Mouse (Mus musculus) heart, embryonic 13.5 days (tissue): ENCODE data around the gene Ttc36. TPM values are rescaled to one million over a fixed set of nuclear protein-coding genes. Genes with fewer than 3 reads are reported as not detected.
A peak's percentile ranks its signal among the peaks of the same experiment; 100 is the strongest.

ENCODE experiments used
- ATAC-seq: fragments of 200-750 bp; cut with Nextera tagmentation; 2 replicates; pipeline ENCODE4 v1.8.0; 2017; ENCODE audit warnings: moderate TSS enrichment; ENCODE audit not compliant: insufficient number of reproducible peaks, low FRiP score, low TSS enrichment; ENCODE audit errors: extremely low read depth
- H3K27ac ChIP-seq: fragments of 300-500 bp; sonication (generic); replicated peaks from 2 replicates; pipeline ENCODE4 v1.5.1; 2015; ENCODE audit warnings: moderate library complexity, mild to moderate bottlenecking, inconsistent platforms
- H3K27me3 ChIP-seq: fragments of 300-500 bp; sonication (generic); replicated peaks from 2 replicates; pipeline ENCODE4 v1.6.1; 2015; ENCODE audit warnings: mild to moderate bottlenecking, inconsistent platforms
- H3K36me3 ChIP-seq: fragments of 300-500 bp; sonication (generic); 2 replicates; pipeline ENCODE4 v1.6.1; 2015; ENCODE audit warnings: mild to moderate bottlenecking, inconsistent platforms
- H3K4me1 ChIP-seq: fragments of 300-500 bp; sonication (generic); 2 replicates; pipeline ENCODE4 v1.6.1; 2015; ENCODE audit warnings: inconsistent platforms
- H3K4me2 ChIP-seq: fragments of 300-500 bp; sonication (generic); 2 replicates; pipeline ENCODE4 v1.6.1; 2015; ENCODE audit warnings: inconsistent platforms, mild to moderate bottlenecking, moderate library complexity
- H3K4me3 ChIP-seq: fragments of 300-500 bp; sonication (generic); 2 replicates; pipeline ENCODE4 v1.5.1; 2015; ENCODE audit warnings: moderate library complexity, mild to moderate bottlenecking, inconsistent platforms
- H3K9ac ChIP-seq: fragments of 300-500 bp; sonication (generic); 2 replicates; pipeline ENCODE4 v1.6.1; 2015; ENCODE audit warnings: inconsistent platforms, mild to moderate bottlenecking, moderate library complexity
- H3K9me3 ChIP-seq: fragments of 300-500 bp; sonication (generic); 2 replicates; pipeline ENCODE4 v1.6.1; 2016; ENCODE audit warnings: inconsistent platforms
- WGBS: fragments of 180-500 bp; shearing (Covaris S2); methylation state at CpG from one replicate; pipeline ENCODE4 v1.1.7; 2015; ENCODE audit warnings: mixed read lengths; 5-methylcytosine and 5-hydroxymethylcytosine counted together
- polyA plus RNA-seq: library from polyadenylated mRNA; unstranded; fragments of >200 nt; fragmentation: Nextera tagmentation; extraction: Ambion mirVana; gene quantifications from 2 replicates; pipeline ENCODE4 v1.2.1, GENCODE M21; 2015

Gene Ttc36
- polyA plus RNA-seq, 1 experiment from 2014 or later, result 0.29 TPM

- no peak overlapping the region for H3K4me3 ChIP-seq
- peaks cover 99% of the 10 kb centered on the region for H3K36me3 ChIP-seq
- H3K27ac ChIP-seq, result no peak overlapping the region
- no peak for ATAC-seq
- H3K9ac ChIP-seq, result no peak overlapping the region
- WGBS, result 83% methylated on average over 10 of the region's 10 CpGs
- no peak overlapping the region for H3K4me2 ChIP-seq
- H3K9me3 ChIP-seq, result no peaks in the 10 kb centered on the region
- no peaks in the 10 kb centered on the region for H3K4me1 ChIP-seq
- no peaks in the 10 kb centered on the region for H3K27me3 ChIP-seq
Measured at GRCm38 (mm10) chr9:44810316-44810715, 7.4 kb upstream of the Ttc36 start.

GRCm38 (mm10) chr9:44807778-44808177 is 4.9 kb upstream of the Ttc36 start:
- ATAC-seq, result no peak
- 92% methylated on average over 10 of the region's 10 CpGs for WGBS
- Histone ChIP-seq H3K27me3 (no peaks in the 10 kb centered on the region), H3K9me3 (no peaks in the 10 kb centered on the region), H3K9ac (no peak overlapping the region), H3K4me1 (no peaks in the 10 kb centered on the region), H3K4me3 (no peak overlapping the region), H3K36me3 (peaks cover 82% of the 10 kb centered on the region), H3K27ac (no peak overlapping the region), H3K4me2 (no peak overlapping the region)

GRCm38 (mm10) chr9:44807141-44807540 is 4.3 kb upstream of the Ttc36 start:
- H3K27me3 ChIP-seq, result 0 out of 2 replicates have a peak, but pooled peaks cover under 1% of the 10 kb centered on the region
- H3K4me1 ChIP-seq, result no peaks in the 10 kb centered on the region
- no peak overlapping the region for H3K4me2 ChIP-seq
- H3K9me3 ChIP-seq, result no peaks in the 10 kb centered on the region
- no peak overlapping the region for H3K9ac ChIP-seq
- H3K36me3 ChIP-seq, result peaks cover 75% of the 10 kb centered on the region
- WGBS, result 73% methylated on average over 5 of the region's 5 CpGs
- no peak for ATAC-seq
- no peak overlapping the region for H3K27ac ChIP-seq
- no peak overlapping the region for H3K4me3 ChIP-seq

DNA sequence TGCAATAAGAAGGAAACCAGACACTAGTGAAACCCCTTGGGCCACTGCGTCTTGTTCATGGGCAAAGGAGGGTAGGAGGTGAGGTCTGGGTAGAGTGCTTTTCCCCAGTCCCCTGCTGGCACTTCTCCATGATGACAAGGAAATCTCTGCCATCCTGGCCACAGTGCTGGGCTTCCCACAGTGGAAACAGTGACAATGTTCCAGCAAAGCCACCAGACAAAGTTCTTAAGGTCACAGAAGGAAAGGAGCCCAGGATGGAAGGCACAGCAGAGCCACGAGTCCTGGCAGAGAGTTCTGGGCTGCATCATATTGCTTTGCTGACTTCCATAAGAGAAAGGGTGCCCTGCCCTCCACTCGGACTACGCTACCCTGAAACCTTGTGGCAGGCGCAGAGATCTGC is 2.7 kb upstream of the Ttc36 start:
- Histone ChIP-seq H3K27ac (no peak overlapping the region), H3K36me3 (peaks cover 59% of the 10 kb centered on the region), H3K9ac (no peak overlapping the region), H3K4me1 (no peaks in the 10 kb centered on the region), H3K9me3 (no peaks in the 10 kb centered on the region), H3K4me3 (no peak overlapping the region), H3K27me3 (peaks cover 17% of the 10 kb centered on the region), H3K4me2 (no peak overlapping the region)
- no peak for ATAC-seq
- WGBS, result 83% methylated on average over 5 of the region's 5 CpGs

DNA sequence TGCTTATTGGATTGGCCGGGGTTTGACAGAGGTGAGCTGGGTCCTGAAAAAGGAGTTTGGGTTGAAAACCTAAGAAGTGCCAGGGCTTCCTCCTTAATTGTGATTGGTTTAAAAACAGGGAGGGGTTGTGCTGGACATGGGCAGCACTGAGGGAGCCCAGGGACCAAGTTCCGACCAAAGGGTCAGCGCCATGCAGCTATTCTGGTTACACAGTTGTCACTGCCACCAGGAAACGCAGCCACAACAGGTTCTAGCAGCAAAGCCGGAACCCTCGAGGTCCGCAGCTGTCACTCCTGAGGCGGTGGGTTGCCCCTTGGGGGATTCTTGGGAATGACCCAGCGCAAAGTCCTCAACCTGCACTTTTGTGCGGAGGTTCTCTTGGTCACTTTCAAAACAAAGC is 1.8 kb upstream of the Ttc36 start:
- Histone ChIP-seq H3K9ac (no peak overlapping the region), H3K9me3 (no peaks in the 10 kb centered on the region), H3K4me1 (peaks cover 7% of the 10 kb centered on the region), H3K4me2 (no peak overlapping the region), H3K4me3 (no peak overlapping the region), H3K27me3 (peaks cover 23% of the 10 kb centered on the region), H3K36me3 (peaks cover 51% of the 10 kb centered on the region), H3K27ac (no peak overlapping the region)
- ATAC-seq, result no peak
- 89% methylated on average over 10 of the region's 10 CpGs for WGBS

DNA sequence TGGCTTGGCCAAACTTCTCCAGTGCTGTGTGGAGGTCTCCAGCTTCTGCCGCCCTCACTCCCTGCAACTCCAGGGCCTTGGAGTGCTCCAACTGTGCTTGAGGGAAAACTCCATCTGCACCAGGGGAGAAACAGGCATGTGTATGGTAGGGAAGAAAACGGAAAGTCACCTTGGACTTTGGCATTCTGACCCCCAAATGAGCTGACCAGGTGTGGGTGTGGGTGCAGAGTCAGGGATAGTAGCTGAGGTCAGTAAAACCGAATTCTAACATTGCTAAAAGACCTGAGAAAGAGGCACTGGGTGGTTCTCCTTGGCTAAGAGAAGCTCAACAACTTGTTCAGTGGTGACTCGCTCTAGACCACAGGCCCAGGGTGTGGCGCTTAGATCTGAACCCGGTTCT is 1.2 kb downstream of the Ttc36 start:
- Histone ChIP-seq H3K4me1 (peaks cover 16% of the 10 kb centered on the region), H3K27me3 (peaks cover 44% of the 10 kb centered on the region), H3K36me3 (peaks cover 21% of the 10 kb centered on the region), H3K27ac (no peak overlapping the region), H3K4me2 (no peak overlapping the region), H3K4me3 (no peak overlapping the region), H3K9ac (no peak overlapping the region), H3K9me3 (no peaks in the 10 kb centered on the region)
- WGBS, result 68% methylated on average over 6 of the region's 6 CpGs
- no peak for ATAC-seq

GRCm38 (mm10) chr9:44799958-44800324 is 2.9 kb downstream of the Ttc36 start:
- Histone ChIP-seq H3K9ac (peak overlapping the region; percentile 82), H3K4me2 (peak overlapping the region; percentile 82)
- no peak for ATAC-seq

DNA sequence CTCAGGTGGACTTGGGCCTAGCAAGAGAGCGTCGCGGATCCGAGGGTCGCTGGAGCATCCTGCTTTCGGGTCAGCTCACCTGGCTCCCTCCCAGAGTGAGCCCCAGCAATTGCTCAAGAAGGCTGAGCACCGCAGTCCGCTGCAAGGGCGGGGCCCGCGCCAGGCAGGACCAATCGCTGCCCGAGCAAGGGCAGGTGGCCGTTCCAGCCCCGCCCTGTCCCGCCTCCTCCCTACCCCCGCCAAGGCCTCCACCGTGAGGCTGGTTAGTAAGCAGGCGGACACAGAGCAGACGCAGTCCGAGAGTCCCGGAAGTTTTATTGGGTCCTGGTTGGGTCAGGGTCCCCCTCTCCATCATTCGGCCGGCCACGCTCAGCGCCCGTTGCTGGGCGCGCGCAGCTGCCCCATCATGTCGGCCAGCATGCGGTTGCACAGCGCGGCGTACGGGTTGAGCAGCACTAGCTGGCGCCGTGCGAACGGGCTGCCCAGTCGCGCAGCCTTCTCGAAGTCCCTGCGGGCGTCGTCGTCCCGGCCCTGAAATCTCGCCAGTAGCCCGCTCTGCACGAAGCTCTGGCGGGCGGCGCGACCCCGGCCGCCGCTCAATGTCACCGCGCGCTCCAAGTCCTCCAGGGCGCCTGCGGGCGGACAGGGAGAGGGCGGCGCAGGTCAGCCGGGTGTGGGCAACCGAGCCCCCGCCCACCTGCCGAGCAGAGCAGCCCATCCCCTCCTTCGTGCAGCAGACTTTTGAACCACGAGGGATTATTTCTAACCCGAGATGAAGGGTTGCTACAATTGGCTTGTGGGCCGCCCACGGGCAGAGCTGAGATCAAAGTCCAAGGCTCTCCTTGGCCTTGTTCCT is 3.5 kb downstream of the Ttc36 start, which contains the start of gene Tmem25:
Gene Tmem25 (minus strand): TSS at position 206 of the 856 bp plus-strand sequence.
- peak within 1 kb of the TSS; percentile 82 for H3K9ac ChIP-seq
- H3K27ac ChIP-seq, result peak within 1 kb of the TSS; percentile 70
- peaks cover 48% of the 10 kb centered on the region for H3K27me3 ChIP-seq
- H3K36me3 ChIP-seq, result no peaks in the 10 kb centered on the region
- no peaks in the 10 kb centered on the region for H3K9me3 ChIP-seq
- peaks cover 16% of the 10 kb centered on the region for H3K4me1 ChIP-seq
- under 1% methylated on average over 75 of the region's 75 CpGs for WGBS
- peak within 1 kb of the TSS; percentile 82 for H3K4me2 ChIP-seq
- ATAC-seq, result peak; percentile 75
- H3K4me3 ChIP-seq, result peak within 1 kb of the TSS; percentile 65

More at GRCm38 (mm10) chr9:44799958-44800324, 2.9 kb downstream of the Ttc36 start:
- Histone ChIP-seq H3K4me1 (peaks cover 16% of the 10 kb centered on the region), H3K27me3 (peaks cover 48% of the 10 kb centered on the region), H3K27ac (no peak overlapping the region), H3K9me3 (no peaks in the 10 kb centered on the region), H3K4me3 (peak overlapping the region; percentile 65), H3K36me3 (peaks cover 5% of the 10 kb centered on the region)
- 42% methylated on average over 9 of the region's 9 CpGs for WGBS

- Histone ChIP-seq H3K27me3 (peaks cover 48% of the 10 kb centered on the region), H3K4me3 (peak overlapping the region; percentile 65; the same call in 1 of the 2 replicates), H3K4me1 (peaks cover 16% of the 10 kb centered on the region), H3K36me3 (no peaks in the 10 kb centered on the region), H3K27ac (no peak overlapping the region), H3K9me3 (no peaks in the 10 kb centered on the region), H3K9ac (no peak overlapping the region), H3K4me2 (peak overlapping the region; percentile 82)
- WGBS, result 38% methylated on average over 7 of the region's 7 CpGs
- no peak for ATAC-seq
Measured at GRCm38 (mm10) chr9:44798298-44798697, 4.6 kb downstream of the Ttc36 start.

- Histone ChIP-seq H3K4me1 (no peaks in the 10 kb centered on the region), H3K27ac (no peak overlapping the region), H3K9ac (no peak overlapping the region), H3K4me2 (no peak overlapping the region), H3K9me3 (no peaks in the 10 kb centered on the region), H3K36me3 (peaks cover 47% of the 10 kb centered on the region), H3K27me3 (peaks cover 15% of the 10 kb centered on the region), H3K4me3 (no peak overlapping the region)
- no peak for ATAC-seq
- WGBS, result 73% methylated on average over 9 of the region's 9 CpGs
Measured at GRCm38 (mm10) chr9:44792842-44793241, 10.0 kb downstream of the Ttc36 start.

- WGBS, result under 1% methylated on average over 41 of the region's 41 CpGs
- Histone ChIP-seq H3K36me3 (peaks cover 28% of the 10 kb centered on the region), H3K4me2 (peak overlapping the region; percentile 94), H3K4me3 (peak overlapping the region; percentile 91), H3K27ac (peak overlapping the region; percentile 89), H3K4me1 (peaks cover 14% of the 10 kb centered on the region), H3K27me3 (no peaks in the 10 kb centered on the region), H3K9me3 (no peaks in the 10 kb centered on the region), H3K9ac (peak overlapping the region; percentile 92)
- ATAC-seq, result peak; percentile 95
Measured at GRCm38 (mm10) chr9:44772750-44773651, 29.9 kb downstream of the Ttc36 start.
